Mouse (Mus musculus) lung, postnatal 0 days (tissue): ENCODE data around the gene Myh2. TPM values are rescaled to one million over a fixed set of nuclear protein-coding genes. Genes with fewer than 3 reads are reported as not detected.

Experiments
- ATAC-seq: fragments of 200-750 bp; cut with Nextera tagmentation; 2 replicates; pipeline ENCODE4 v1.8.0; 2017; ENCODE audit warnings: moderate library complexity
- DNase-seq: peaks from one replicate; pipeline ENCODE4 v3.0.0-alpha.2; 2016; ENCODE audit warnings: low spot score
- H3K27ac ChIP-seq: fragments of 300-500 bp; sonication (generic); 2 replicates; pipeline ENCODE4 v1.5.1; 2014; ENCODE audit warnings: antibody characterized with exemption, mild to moderate bottlenecking, low read length, mixed read lengths
- H3K27me3 ChIP-seq: fragments of 300-500 bp; sonication (generic); replicated peaks from 2 replicates; pipeline ENCODE4 v1.6.1; 2014; ENCODE audit warnings: low read length, mixed read lengths; ENCODE audit not compliant: insufficient read depth
- H3K36me3 ChIP-seq: fragments of 300-500 bp; sonication (generic); 2 replicates; pipeline ENCODE4 v1.6.1; 2014; ENCODE audit warnings: low read length, mixed read lengths; ENCODE audit not compliant: insufficient read depth
- H3K4me1 ChIP-seq: fragments of 300-500 bp; sonication (generic); 2 replicates; pipeline ENCODE4 v1.6.1; 2014; ENCODE audit warnings: antibody characterized with exemption, low read depth, low read length, mixed read lengths; ENCODE audit not compliant: insufficient read depth
- H3K4me2 ChIP-seq: fragments of 300-500 bp; sonication (generic); replicated peaks from 2 replicates; pipeline ENCODE4 v1.6.1; 2014; ENCODE audit warnings: low read depth, mild to moderate bottlenecking, low read length, moderate library complexity, mixed read lengths
- H3K4me3 ChIP-seq: fragments of 300-500 bp; sonication (generic); 2 replicates; pipeline ENCODE4 v1.5.1; 2014; ENCODE audit warnings: low read depth, low read length
- H3K9ac ChIP-seq: fragments of 300-500 bp; sonication (generic); replicated peaks from 2 replicates; pipeline ENCODE4 v1.6.1; 2014; ENCODE audit warnings: low read depth, mild to moderate bottlenecking
- H3K9me3 ChIP-seq: fragments of 300-500 bp; sonication (generic); 2 replicates; pipeline ENCODE4 v1.6.1; 2016; ENCODE audit warnings: low read length, mixed read lengths
- CTCF ChIP-seq: IDR thresholded peaks from 2 replicates; pipeline ENCODE4 v1.5.1; 2016; ENCODE audit warnings: antibody characterized with exemption, mild to moderate bottlenecking
- EP300 ChIP-seq: IDR thresholded peaks from 2 replicates; pipeline ENCODE4 v1.6.1; 2016; ENCODE audit warnings: antibody characterized with exemption, mild to moderate bottlenecking, control low read depth
- WGBS: fragments of 180-500 bp; shearing (Covaris S2); extraction: QIAGEN DNeasy Blood & Tissue Kit; methylation state at CpG from one replicate; pipeline ENCODE4 v1.1.7; 2014; 5-methylcytosine and 5-hydroxymethylcytosine counted together
- polyA plus RNA-seq: library from polyadenylated mRNA; unstranded; fragments of >200 nt; fragmentation: Nextera tagmentation; extraction: Ambion mirVana; gene quantifications from 2 replicates; pipeline ENCODE4 v1.2.1, GENCODE M21; 2015

Gene Myh2
- polyA plus RNA-seq, 1 experiment from 2014 or later = not detected

DNA sequence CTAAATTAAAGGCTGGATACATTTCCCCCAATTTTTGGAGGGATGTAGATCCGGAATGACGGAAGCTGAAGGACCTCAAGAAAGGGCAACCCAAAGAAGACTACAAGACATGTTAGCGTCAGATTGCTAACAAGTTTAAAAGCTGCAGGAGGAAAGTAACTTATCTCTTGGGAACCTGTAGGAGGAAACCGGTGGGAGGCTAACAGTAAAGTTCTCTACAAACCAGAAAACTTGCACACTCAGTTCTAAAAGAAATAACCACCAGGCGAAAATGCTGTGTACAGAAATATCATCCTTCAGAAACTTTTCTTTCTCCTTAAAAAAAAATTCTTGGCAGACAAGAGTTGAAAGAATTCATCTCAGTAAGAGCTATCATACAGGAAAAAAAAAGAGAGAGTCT is 58.3 kb downstream of the Myh2 start:
- Histone ChIP-seq H3K9me3 (no peaks in the 10 kb centered on the region), H3K4me2 (no peak overlapping the region), H3K4me3 (no peak overlapping the region), H3K9ac (no peak overlapping the region), H3K36me3 (no peaks in the 10 kb centered on the region), H3K27ac (no peak overlapping the region), H3K4me1 (no peaks in the 10 kb centered on the region), H3K27me3 (no peaks in the 10 kb centered on the region)
- TF ChIP-seq EP300 (no peak), CTCF (no peak)
- DNase-seq = no peak
- 75% methylated on average over 5 of the region's 5 CpGs for WGBS
- ATAC-seq = no peak

DNA sequence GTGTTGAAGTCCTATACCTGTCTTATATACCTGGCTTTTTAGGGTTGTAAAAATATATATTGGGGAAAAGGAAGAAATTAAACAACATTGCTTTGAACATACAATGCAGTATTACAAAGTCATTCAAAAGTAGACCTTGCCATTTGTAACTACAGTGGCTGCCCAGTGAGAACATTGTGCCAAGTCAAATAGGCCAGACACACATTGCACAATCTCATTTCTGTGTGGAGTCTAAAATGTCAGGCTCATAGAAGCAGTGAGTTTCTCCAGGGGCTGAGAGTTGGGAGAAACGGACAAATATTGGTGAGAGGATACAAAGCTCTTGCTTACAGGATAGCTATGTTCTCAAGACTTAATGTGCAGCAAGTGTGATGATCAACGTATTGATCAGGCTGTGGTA is 59.1 kb downstream of the Myh2 start:
- Histone ChIP-seq H3K27me3 (no peaks in the 10 kb centered on the region), H3K4me3 (no peak overlapping the region), H3K4me1 (no peaks in the 10 kb centered on the region), H3K36me3 (no peaks in the 10 kb centered on the region), H3K9ac (no peak overlapping the region), H3K4me2 (no peak overlapping the region), H3K27ac (no peak overlapping the region), H3K9me3 (no peaks in the 10 kb centered on the region)
- ATAC-seq = peak; percentile 54; the same call in 1 of the 2 replicates
- no peak for TF ChIP-seq CTCF
- TF ChIP-seq EP300 = no peak
- DNase-seq = peak; percentile 75
- 64% methylated on average over 2 of the region's 2 CpGs for WGBS

GRCm38 (mm10) chr11:67235639-67236358 is 65.0 kb downstream of the Myh2 start:
- Histone ChIP-seq H3K27ac (no peak overlapping the region), H3K4me2 (no peak overlapping the region), H3K36me3 (no peaks in the 10 kb centered on the region), H3K4me1 (no peaks in the 10 kb centered on the region), H3K9me3 (no peaks in the 10 kb centered on the region), H3K9ac (no peak overlapping the region), H3K4me3 (no peak overlapping the region), H3K27me3 (no peaks in the 10 kb centered on the region)
- DNase-seq (peak; percentile 64), ATAC-seq (no peak)
- WGBS = 61% methylated on average over 5 of the region's 5 CpGs
- no peak for TF ChIP-seq EP300
- peak; percentile 69 for TF ChIP-seq CTCF

DNA sequence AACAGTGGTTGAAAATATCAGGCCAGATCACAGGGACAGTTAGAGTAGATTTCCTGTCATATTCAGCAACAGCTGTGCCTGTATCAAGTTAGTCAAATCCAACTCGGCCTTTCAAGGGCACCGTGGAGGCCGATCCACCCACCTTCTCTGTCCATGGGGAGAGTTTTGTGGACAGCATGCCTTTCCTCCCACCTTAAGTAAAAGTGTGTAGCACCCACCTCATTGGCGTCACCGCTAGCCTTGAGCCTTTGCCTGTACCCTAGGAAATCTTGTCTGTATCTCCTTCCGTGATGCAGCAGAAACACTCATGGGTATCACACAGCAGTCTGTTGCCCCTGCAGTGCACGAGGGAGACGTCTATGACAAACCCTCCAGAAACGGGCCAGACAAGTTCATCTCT is 66.0 kb downstream of the Myh2 start:
- H3K36me3 ChIP-seq = no peaks in the 10 kb centered on the region
- DNase-seq = no peak
- H3K27me3 ChIP-seq = no peaks in the 10 kb centered on the region
- no peaks in the 10 kb centered on the region for H3K4me1 ChIP-seq
- H3K9ac ChIP-seq = no peak overlapping the region
- H3K9me3 ChIP-seq = no peaks in the 10 kb centered on the region
- ATAC-seq = no peak
- H3K27ac ChIP-seq = no peak overlapping the region
- TF ChIP-seq CTCF (no peak), EP300 (no peak)
- H3K4me2 ChIP-seq = no peak overlapping the region
- no peak overlapping the region for H3K4me3 ChIP-seq
- 86% methylated on average over 9 of the region's 9 CpGs for WGBS

- ATAC-seq (no peak), DNase-seq (no peak)
- TF ChIP-seq CTCF (no peak), EP300 (no peak)
- Histone ChIP-seq H3K36me3 (no peaks in the 10 kb centered on the region), H3K4me2 (no peak within 1 kb of the TSS), H3K27me3 (no peaks in the 10 kb centered on the region), H3K27ac (no peak within 1 kb of the TSS), H3K4me1 (no peaks in the 10 kb centered on the region), H3K4me3 (no peak within 1 kb of the TSS), H3K9me3 (no peaks in the 10 kb centered on the region), H3K9ac (no peak within 1 kb of the TSS)
- 75% methylated on average over 5 of the region's 5 CpGs for WGBS
These were observed 66.8 kb downstream of the Myh2 start, which contains the start of gene Myh4 for GRCm38 (mm10) chr11:67237481-67238079. Gene Myh4, plus strand, starts transcription at chr11:67238029.

DNA sequence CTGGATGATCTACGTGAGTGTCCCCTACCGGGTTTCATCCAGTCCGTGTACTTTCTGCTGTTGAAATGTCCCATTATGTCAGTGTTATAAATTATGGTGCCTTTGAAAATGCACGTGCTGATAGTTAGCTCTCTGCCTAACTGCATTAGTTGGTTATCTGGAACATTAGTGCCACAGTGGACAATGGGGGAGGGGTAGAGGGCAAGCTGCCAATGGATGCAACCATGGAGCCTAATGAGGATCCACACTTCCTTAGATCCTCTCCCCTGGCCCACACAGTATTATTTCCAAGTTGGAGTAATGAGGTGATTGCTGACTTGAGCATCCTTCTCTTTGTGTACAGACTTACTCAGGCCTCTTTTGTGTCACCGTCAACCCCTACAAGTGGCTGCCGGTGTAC is 70.2 kb downstream of the Myh2 start:
- no peak for DNase-seq
- H3K27me3 ChIP-seq = no peaks in the 10 kb centered on the region
- no peaks in the 10 kb centered on the region for H3K9me3 ChIP-seq
- no peak overlapping the region for H3K4me2 ChIP-seq
- TF ChIP-seq EP300 = no peak
- TF ChIP-seq CTCF = no peak
- H3K27ac ChIP-seq = no peak overlapping the region
- no peaks in the 10 kb centered on the region for H3K36me3 ChIP-seq
- WGBS = 70% methylated on average over 6 of the region's 6 CpGs
- H3K9ac ChIP-seq = no peak overlapping the region
- H3K4me1 ChIP-seq = no peaks in the 10 kb centered on the region
- ATAC-seq = no peak
- H3K4me3 ChIP-seq = no peak overlapping the region

Other genes with a start within 250 kb of the Myh2 start
- not detected in 2 replicates for gene Tmem238l, start 214.4 kb upstream of the Myh2 start, polyA plus RNA-seq
- 3.5 and 5.4 TPM in 2 replicates for gene Tmem220, start 145.9 kb upstream of the Myh2 start, polyA plus RNA-seq
- 29.3 and 36.4 TPM in 2 replicates for gene Adprm, start 118.4 kb upstream of the Myh2 start, polyA plus RNA-seq
- gene Sco1, start 118.4 kb upstream of the Myh2 start, polyA plus RNA-seq = 9.3 and 9.7 TPM in 2 replicates
- gene Myh3, start 92.7 kb upstream of the Myh2 start, polyA plus RNA-seq = 0.07 and 0.12 TPM in 2 replicates
- 0.02 TPM in 1 of 2 replicates, not detected in the other for gene Myh1, start 29.0 kb downstream of the Myh2 start, polyA plus RNA-seq
- not detected in 2 replicates for gene Myh4, start 67.0 kb downstream of the Myh2 start, polyA plus RNA-seq
- 0.18 and 0.29 TPM in 2 replicates for gene Myh8, start 106.1 kb downstream of the Myh2 start, polyA plus RNA-seq
- 0.29 and 0.38 TPM in 2 replicates for gene Myh13, start 150.6 kb downstream of the Myh2 start, polyA plus RNA-seq